Mouse (Mus musculus): ENCODE measurements around the gene Supv3l1. TPM values are rescaled to one million over a fixed set of nuclear protein-coding genes. Genes with fewer than 3 reads are reported as not detected.
"Not testable (repeated sequence)": the region's sequence is repeated elsewhere in the genome, so short reads cannot be mapped to it uniquely, and the experiment has no call there.

Gene Supv3l1
- 46.3 and 62.1 TPM in 2 replicates for polyA plus RNA-seq (2012; ENCODE audit: insufficient read depth, insufficient read length, missing spikeins)

DNA sequence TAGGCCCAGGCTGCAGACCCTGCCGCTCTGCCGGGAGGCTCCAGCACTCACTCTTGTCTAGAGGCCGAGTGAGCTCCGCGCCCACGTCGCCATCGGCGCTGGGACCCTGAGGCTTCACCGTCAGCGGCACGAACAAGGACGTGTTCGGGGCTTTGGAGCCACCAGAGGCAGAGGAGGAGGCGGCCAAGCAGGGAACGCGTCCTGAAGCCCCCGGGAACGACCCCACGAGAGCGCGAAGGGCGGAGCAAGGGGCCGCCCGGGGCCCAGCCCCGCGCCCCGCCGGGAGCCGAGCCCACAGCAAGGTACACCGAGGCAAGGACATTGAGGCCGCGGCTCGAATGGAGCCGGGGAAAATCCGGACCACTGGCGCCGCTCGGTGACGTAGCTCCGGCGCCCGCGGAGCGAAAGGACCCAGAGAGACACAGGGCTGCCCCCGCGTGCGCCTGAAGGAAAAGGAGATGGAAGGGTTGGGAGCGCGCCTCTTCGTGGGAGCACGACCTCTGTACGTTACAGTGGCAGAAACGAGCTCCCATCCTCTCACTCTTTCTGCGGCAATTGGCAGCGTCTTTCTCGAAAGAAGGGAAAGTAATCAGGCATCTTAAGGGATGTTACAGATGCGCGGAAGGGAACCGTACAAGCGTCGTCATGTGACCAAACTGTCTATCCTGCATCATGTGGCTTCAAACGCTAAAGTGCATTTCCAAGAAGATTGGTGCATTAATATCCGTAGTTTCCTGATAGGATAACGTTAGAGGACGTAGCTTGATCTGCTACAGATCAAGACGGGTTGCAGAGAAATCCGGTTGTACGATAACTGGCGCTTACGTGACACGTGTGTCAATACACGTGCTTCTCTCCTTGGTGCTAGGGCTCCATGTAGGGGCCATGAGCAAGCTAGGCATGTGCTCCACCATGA lies at the start of gene Supv3l1, which contains the start of gene 4930507D05Rik:
Gene Supv3l1, minus strand, starts transcription at position 375 of the 916 bp plus-strand sequence.
Gene 4930507D05Rik, plus strand, starts transcription at position 126 of the 916 bp plus-strand sequence.
- peak within 1 kb of the TSS; percentile 81 for H3K4me3 ChIP-seq (ENCODE audit: insufficient read depth, low read depth, low read length)
- H3K4me1 ChIP-seq (ENCODE audit: control insufficient read depth, insufficient read depth, insufficient read length, low read length) = peaks cover 3% of the 10 kb centered on the region
- H3K27ac ChIP-seq (replicated peaks; ENCODE audit: low read depth, low read length) = peak within 1 kb of the TSS; percentile 98

DNA sequence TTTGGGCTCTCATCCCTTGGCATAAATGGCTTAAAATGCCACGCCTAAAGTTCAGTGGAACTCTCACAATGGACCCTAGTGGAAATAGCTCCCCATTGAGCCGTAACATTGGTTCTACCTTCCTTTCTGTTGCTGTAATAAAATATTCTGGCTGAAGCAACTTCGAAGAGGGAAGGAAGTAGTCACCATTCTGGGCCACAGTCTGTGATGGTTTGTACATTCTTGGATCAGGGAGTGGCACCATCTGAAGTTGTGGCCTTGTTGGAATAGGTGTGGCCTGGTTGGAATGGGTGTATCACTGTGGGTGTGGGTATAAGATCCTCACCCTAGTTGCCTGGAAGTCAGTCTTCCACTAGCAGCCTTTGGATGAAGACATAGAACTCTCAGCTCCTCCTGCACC lies 42.1 kb upstream of the Supv3l1 start:
- H3K27ac ChIP-seq (replicated peaks; ENCODE audit: low read depth, low read length); H3K4me1 ChIP-seq (ENCODE audit: control insufficient read depth, insufficient read depth, insufficient read length, low read length); H3K4me3 ChIP-seq (ENCODE audit: insufficient read depth, low read depth, low read length): not testable (repeated sequence)

DNA sequence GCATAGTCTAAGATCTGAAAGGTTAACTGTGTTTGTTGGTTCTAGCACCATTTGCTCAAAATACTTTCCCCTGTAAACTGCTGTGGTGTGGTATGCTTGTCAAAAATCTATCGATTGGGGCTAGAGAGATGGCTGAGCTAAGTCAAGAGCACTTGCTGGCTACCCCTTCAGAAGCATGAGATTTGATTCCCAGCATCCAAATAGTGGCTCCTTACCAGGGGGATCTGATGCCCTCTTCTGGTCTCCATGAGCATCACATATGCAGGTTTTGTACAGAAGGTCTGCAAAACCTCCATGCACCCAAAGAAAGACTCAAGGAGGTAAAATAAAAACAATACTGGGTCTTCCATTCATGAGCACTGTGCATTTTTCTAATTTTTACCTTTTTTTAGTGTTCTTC lies 38.7 kb upstream of the Supv3l1 start:
- no peak overlapping the region for H3K27ac ChIP-seq (replicated peaks; ENCODE audit: low read depth, low read length)
- peaks cover 8% of the 10 kb centered on the region; the same call in 1 of the 2 replicates for H3K4me1 ChIP-seq (ENCODE audit: control insufficient read depth, insufficient read depth, insufficient read length, low read length)
- H3K4me3 ChIP-seq (ENCODE audit: insufficient read depth, low read depth, low read length) = no peak overlapping the region

DNA sequence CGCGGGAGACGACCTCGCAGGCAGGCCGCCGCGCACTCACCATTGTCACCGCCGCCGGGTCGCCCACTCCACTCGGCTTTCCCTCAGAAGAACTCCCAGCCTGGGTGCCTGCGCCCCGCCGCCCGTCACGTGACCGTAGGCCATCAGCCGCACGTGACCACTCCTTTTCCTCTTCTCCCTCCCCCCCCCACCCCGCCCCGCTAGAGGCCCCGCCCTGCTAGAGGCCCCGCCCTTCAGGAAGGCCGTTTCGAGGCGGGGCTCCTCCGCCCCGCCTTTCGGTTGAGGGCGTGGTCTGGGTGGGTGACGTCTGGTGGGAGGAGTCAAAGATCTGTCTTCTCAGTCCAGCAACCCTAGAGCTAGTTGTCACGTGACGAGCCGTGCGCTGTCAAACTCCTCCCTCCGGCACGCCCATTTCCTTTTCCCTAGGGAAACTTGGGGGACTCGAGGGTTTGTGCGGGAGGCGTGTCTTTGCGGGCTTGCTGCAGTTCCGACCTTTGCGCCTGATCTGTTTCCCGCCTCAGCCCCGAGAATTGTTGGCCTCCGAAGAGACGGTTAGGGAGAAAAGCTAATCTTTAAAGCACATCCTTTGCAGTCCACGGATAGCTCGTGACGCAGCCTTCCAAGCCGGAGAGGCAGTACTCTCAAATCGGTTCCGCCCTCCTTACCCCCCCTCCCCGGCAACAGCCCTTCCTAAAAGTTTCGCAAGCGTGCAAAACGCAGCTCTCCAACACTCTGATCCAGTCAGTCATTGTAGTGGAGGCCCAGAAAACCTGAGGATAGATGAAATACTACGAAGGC lies 37.3 kb upstream of the Supv3l1 start, which contains the start of gene Vps26a:
Gene Vps26a, minus strand, starts transcription at position 188 of the 798 bp plus-strand sequence.
- Histone ChIP-seq H3K4me1 (ENCODE audit: control insufficient read depth, insufficient read depth, insufficient read length, low read length) (peaks cover 10% of the 10 kb centered on the region; the same call in 1 of the 2 replicates), H3K27ac (replicated peaks; ENCODE audit: low read depth, low read length) (peak within 1 kb of the TSS; percentile 84), H3K4me3 (ENCODE audit: insufficient read depth, low read depth, low read length) (peak within 1 kb of the TSS; percentile 94)

DNA sequence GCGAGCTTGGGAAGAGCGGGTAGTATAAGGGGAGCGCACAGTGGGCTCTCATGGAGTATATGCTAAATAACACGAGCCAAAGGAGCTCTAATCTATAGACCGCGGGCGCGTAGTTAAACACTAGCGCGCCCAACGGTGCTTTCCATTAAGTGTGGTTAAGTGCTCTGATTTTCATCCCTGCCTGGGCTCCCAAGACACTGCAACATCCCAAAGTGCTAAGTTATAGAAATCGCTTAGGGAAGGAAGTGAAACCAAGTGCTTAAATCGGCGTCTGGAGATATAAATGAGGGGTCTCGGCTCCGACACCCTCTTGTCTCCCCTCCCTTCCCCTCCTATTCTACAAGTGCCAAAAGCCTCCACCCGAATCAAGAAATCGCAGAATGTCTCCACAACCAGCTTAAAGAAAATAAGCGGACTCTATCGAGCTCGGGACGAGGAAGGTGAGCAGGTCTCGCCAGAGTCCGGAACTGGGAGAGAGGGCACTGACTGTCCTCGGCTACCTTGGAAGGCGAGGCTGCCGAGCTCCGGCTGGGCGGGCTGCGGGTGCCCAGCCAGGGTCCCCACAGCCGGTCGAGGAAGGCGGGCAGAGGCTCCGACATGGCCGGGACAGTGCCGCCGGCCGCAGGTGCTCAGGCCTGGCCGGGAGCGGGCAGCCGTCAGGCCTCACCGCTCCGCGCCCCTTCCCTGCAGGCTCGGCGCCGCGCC lies 36.5 kb upstream of the Supv3l1 start:
- Histone ChIP-seq H3K27ac (replicated peaks; ENCODE audit: low read depth, low read length) (peak overlapping the region; percentile 84), H3K4me1 (ENCODE audit: control insufficient read depth, insufficient read depth, insufficient read length, low read length) (peaks cover 10% of the 10 kb centered on the region; the same call in 1 of the 2 replicates), H3K4me3 (ENCODE audit: insufficient read depth, low read depth, low read length) (peak overlapping the region; percentile 94)

DNA sequence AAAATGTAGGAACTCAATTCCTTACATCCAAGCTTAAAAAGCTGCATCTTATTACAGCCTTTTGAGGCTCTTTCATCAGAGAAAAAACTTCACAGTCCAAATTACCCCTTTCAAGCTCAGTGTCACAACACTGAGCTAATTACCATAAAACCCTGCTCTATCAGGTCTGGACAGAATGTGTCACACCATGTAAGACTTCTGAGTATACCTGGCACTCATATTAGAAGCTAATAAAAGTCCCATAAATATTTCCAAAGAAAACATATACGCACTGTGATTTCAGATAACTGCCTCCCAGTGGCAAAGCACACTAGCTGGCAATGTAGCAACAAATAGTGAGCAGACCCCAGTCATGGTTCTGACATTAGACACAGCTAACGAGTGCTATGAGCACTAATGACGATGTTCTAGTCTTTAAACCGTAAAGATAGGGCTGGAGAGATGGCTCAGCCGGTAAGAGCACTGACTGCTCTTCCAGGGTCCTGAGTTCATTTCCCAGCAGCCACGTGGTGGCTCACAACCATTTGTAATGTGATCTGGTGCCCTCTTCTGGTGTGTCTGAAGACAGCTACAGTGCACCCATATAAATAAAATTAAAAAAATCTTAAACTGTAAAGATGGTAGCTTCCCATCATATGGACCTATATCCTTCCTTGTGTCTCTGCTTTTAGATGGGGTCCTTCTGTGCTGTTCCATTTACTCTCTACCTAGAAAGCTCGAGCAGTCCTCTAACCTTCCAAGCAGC lies 31.7 kb upstream of the Supv3l1 start:
- Histone ChIP-seq H3K4me3 (ENCODE audit: insufficient read depth, low read depth, low read length) (no peak overlapping the region), H3K27ac (replicated peaks; ENCODE audit: low read depth, low read length) (no peak overlapping the region), H3K4me1 (ENCODE audit: control insufficient read depth, insufficient read depth, insufficient read length, low read length) (peaks cover 10% of the 10 kb centered on the region; the same call in 1 of the 2 replicates)

DNA sequence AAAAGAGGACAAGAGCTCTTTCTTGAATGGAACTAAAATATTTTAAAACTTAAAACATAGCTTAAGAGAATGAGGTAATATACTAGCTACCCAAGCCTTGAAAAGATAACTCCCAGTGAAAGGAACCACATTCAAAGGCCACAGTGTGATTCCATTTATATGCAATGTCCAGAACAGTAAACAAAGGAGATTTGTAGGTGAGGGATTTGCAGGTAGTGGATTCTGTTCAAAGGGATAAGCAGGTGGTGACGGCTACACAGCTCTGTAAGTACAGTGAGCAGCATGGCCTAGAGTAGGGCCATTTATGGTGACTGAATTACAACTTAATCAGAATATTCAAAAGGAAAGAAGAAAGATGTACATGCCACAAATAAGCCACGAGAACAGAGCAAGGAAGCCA lies 27.4 kb upstream of the Supv3l1 start:
- Histone ChIP-seq H3K4me3 (ENCODE audit: insufficient read depth, low read depth, low read length) (no peak overlapping the region), H3K27ac (replicated peaks; ENCODE audit: low read depth, low read length) (no peak overlapping the region), H3K4me1 (ENCODE audit: control insufficient read depth, insufficient read depth, insufficient read length, low read length) (no peaks in the 10 kb centered on the region)

DNA sequence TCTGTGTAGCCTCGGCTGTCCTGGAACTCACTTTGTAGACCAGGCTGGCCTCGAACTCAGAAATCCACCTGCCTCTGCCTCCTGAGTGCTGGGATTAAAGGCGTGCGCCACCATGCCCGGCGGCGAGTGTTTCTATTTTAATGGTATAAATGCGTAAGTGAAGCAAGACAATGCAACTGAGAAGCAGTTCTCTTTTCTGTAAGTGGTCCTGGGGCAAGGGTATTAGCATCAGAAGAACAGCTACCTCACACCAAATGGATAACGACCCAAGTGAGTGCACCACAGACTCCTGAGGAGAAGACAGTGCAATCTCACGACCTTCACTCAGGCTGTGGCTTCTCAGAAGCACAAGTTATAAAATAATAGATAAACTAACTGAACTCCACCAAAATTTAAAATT lies 25.4 kb upstream of the Supv3l1 start:
- Histone ChIP-seq H3K27ac (replicated peaks; ENCODE audit: low read depth, low read length) (no peak overlapping the region), H3K4me1 (ENCODE audit: control insufficient read depth, insufficient read depth, insufficient read length, low read length) (no peaks in the 10 kb centered on the region), H3K4me3 (ENCODE audit: insufficient read depth, low read depth, low read length) (no peak overlapping the region)

DNA sequence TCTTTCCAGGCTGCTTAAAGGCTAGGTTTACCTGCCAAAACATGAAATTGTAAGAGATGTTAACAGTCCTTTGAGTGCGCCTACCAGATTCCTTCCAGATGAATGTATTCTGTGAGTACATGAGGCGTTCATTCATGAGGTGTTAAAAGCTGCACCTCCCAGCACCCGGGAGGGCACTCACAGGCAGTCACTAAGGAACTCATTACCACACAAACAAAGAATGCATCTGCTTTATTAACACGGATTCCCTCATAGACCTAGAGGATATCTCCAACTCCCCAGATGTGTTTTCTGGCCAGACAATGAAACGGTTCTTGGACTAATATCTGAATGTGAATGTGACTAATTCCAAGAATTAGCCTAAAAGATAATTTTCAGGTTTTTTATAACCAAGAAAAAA lies 21.6 kb upstream of the Supv3l1 start:
- H3K4me3 ChIP-seq (ENCODE audit: insufficient read depth, low read depth, low read length) = no peak overlapping the region
- H3K27ac ChIP-seq (replicated peaks; ENCODE audit: low read depth, low read length) = no peak overlapping the region

DNA sequence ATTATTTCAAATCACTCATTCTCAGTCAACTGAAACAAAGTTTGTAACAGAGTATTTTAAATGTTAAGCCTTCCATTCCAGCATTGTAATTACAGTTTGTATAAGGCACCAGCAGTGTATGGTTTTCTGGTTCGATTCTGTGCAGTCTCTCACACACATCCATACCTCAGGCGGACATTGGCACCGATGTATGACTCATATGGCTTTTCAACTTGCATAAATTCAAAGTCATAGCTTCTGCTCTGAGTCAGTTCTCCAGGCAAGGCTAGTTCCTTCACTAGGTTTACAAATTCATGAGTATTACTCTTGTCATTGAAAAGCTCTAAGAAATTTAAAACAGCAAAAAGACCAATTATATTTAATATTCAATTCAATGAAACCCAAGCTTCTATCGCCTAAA lies 20.2 kb upstream of the Supv3l1 start:
- Histone ChIP-seq H3K27ac (replicated peaks; ENCODE audit: low read depth, low read length) (no peak overlapping the region), H3K4me1 (ENCODE audit: control insufficient read depth, insufficient read depth, insufficient read length, low read length) (no peaks in the 10 kb centered on the region), H3K4me3 (ENCODE audit: insufficient read depth, low read depth, low read length) (no peak overlapping the region)

More for the DNA sequence above, 21.6 kb upstream of the Supv3l1 start:
- no peaks in the 10 kb centered on the region for H3K4me1 ChIP-seq (ENCODE audit: control insufficient read depth, insufficient read depth, insufficient read length, low read length)

DNA sequence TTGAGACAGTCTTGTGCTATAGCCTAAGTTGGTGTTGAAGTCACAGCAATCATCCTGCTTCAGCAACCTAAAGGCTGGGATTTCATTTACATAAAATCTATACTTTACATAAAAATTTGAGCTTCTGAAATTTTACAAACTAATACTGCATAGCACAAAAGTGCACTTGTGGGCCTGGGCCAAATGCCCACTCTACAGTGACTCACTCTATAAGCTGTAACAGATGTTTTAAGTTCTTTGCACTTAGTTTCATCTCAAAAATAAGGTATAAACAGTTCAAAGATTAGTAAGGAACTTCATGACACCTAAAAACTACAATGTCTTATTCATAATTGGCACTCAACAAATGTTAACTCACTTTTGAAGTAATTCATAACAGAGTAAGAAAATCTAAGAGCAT lies 11.8 kb upstream of the Supv3l1 start:
- H3K4me3 ChIP-seq (ENCODE audit: insufficient read depth, low read depth, low read length) = no peak overlapping the region
- no peaks in the 10 kb centered on the region for H3K4me1 ChIP-seq (ENCODE audit: control insufficient read depth, insufficient read depth, insufficient read length, low read length)
- H3K27ac ChIP-seq (replicated peaks; ENCODE audit: low read depth, low read length) = no peak overlapping the region

DNA sequence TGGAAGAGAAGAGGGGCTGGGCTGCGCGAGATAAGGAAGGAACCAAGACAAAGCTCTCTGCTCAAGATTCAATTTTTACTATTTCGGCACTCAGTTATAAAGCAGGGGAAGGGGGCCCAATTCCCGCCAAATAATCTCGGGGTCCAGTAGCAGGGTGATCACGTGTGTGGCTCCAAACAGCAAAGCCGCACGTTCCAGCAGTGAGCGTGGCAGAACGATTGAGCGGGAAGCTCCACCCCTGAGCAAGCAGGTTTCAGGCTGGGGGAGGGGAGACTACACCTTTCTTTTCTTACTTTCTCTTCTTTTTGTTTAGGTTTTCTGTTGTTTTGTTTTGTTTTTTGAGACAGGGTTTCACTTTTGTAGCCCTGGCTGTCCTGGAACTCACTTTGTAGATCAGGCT lies 2.5 kb upstream of the Supv3l1 start:
- not testable (repeated sequence) for H3K27ac ChIP-seq (replicated peaks; ENCODE audit: low read depth, low read length); H3K4me3 ChIP-seq (ENCODE audit: insufficient read depth, low read depth, low read length); H3K4me1 ChIP-seq (ENCODE audit: control insufficient read depth, insufficient read depth, insufficient read length, low read length)

DNA sequence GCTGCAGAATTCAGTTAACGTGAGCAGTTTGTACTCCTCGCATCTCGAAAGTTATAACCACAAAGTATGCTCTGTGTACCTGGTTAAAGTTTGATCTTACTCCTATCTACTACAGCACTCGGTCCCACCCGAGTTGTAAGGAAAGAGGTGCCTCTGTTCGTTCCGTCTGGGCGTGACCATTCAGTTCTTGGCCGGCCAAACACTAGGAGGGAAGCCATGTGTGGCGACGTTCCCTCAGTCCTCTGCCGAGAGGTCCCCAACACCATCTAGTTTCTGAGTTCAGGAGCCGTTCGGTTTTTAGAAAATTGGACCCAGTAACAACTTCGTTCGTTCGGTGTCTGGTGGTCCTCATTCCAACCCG lies 722 bp upstream of the Supv3l1 start:
- H3K4me1 ChIP-seq (ENCODE audit: control insufficient read depth, insufficient read depth, insufficient read length, low read length) = peaks cover 3% of the 10 kb centered on the region
- peak overlapping the region; percentile 98 for H3K27ac ChIP-seq (replicated peaks; ENCODE audit: low read depth, low read length)
- H3K4me3 ChIP-seq (ENCODE audit: insufficient read depth, low read depth, low read length) = peak overlapping the region; percentile 81

DNA sequence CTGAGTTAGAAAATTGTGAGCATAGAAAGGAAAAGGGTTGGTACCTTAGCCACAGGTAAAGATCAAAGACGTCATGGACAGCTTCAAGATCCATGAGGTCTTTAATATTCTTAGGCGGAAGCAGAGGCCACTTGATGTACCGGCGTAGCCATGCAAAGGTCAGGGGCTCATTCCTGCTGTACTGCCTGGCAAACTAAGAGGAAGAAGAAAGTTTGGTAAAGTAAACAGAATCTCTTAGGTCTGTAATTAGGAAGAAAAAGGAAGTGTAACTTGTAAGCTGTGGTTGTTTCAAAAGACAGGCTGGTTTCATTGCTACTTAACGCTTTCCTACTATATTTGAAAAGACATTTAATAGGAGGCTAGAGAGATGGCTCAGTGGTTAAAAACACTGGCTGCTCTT lies 19.1 kb downstream of the Supv3l1 start:
- Histone ChIP-seq H3K27ac (replicated peaks; ENCODE audit: low read depth, low read length) (no peak overlapping the region), H3K4me1 (ENCODE audit: control insufficient read depth, insufficient read depth, insufficient read length, low read length) (no peaks in the 10 kb centered on the region), H3K4me3 (ENCODE audit: insufficient read depth, low read depth, low read length) (no peak overlapping the region)

All from brown adipose tissue, adult 24 weeks (tissue).